Mouse (Mus musculus): ENCODE measurements at regions not wholly inside any gene's neighbourhood (a gene's known extent, or its start where the extent isn't known, plus 50 kb on each side); places are given as distances from the start of the nearest gene placed in this dataset.

DNA sequence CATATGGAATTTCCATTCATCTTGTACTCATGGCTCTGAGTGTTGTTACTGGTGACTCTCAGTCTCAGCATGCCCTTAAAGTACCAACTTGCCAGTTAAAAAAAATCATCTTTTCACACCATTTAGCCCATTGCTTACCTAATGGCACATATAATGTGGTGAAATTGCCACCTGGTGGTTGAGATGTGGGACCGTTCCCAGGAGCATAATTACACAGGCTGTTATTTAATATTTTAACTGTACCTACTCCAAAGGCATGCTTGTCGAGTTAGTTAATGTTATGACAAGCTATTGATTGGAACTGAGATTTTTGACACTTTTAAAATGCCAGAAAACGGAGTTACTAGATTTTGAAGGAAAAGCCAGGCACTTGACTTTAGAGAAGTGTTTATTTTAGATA, 530.2 kb upstream of the Sel1l start:
- TF ChIP-seq POLR2A (IDR thresholded peaks at IDR 0.05; ENCODE audit: control insufficient read depth in 1 of 2, insufficient read depth in 1 of 2, low read depth in 1 of 2, low read length in 2 of 2, poor library complexity in 1 of 2), result no peak
- TF ChIP-seq MAFK (IDR thresholded peaks at IDR 0.05; ENCODE audit: borderline replicate concordance, low read depth, low read length), result no peak
- TF ChIP-seq CHD2 (IDR thresholded peaks at IDR 0.05; ENCODE audit: low read length), result no peak
- no peak for TF ChIP-seq MEF2A (IDR thresholded peaks at IDR 0.05; ENCODE audit: extremely low read depth, insufficient replicate concordance, low read depth, low read length, poor library complexity, severe bottlenecking)
- TF ChIP-seq MAZ (IDR thresholded peaks at IDR 0.05; ENCODE audit: low read depth, low read length), result no peak
- TF ChIP-seq USF2 (IDR thresholded peaks at IDR 0.05; ENCODE audit: borderline replicate concordance in 1 of 2, insufficient read depth in 1 of 2, low read depth in 1 of 2, low read length in 2 of 2), result no peak
- DNase-seq (ENCODE audit: low read depth, low spot score), result no peak
- no peaks in the 10 kb centered on the region for H3K4me1 ChIP-seq (ENCODE audit: control insufficient read depth in 1 of 2, insufficient read depth in 2 of 2, low read length in 2 of 2)
- no peak overlapping the region for H3K9ac ChIP-seq (ENCODE audit: control insufficient read depth, low read depth, low read length, poor library complexity, severe bottlenecking)
- H3K9me3 ChIP-seq (replicated peaks; ENCODE audit: insufficient read depth, low read length), result no peaks in the 10 kb centered on the region
- H3K36me3 ChIP-seq (ENCODE audit: control insufficient read depth in 1 of 2, insufficient read depth in 2 of 2, low read length in 2 of 2), result no peaks in the 10 kb centered on the region
- no peak overlapping the region for H3K27ac ChIP-seq (ENCODE audit: control insufficient read depth, low read depth, low read length)
- H3K27me3 ChIP-seq (ENCODE audit: control insufficient read depth in 1 of 2, insufficient read depth in 2 of 2, low read length in 2 of 2), result no peaks in the 10 kb centered on the region
- H3K79me2 ChIP-seq (ENCODE audit: control insufficient read depth, insufficient read depth, low read length, poor library complexity), result no peaks in the 10 kb centered on the region
- no peak overlapping the region for H3K4me3 ChIP-seq (ENCODE audit: control insufficient read depth in 1 of 2, insufficient read depth in 1 of 2, low read depth in 2 of 2, low read length in 2 of 2)

- Histone ChIP-seq H3K27ac (ENCODE audit: control insufficient read depth, low read depth, low read length) (no peak overlapping the region), H3K79me2 (ENCODE audit: control insufficient read depth, insufficient read depth, low read length, poor library complexity) (no peaks in the 10 kb centered on the region), H3K36me3 (ENCODE audit: control insufficient read depth in 1 of 2, insufficient read depth in 2 of 2, low read length in 2 of 2) (no peaks in the 10 kb centered on the region), H3K9ac (ENCODE audit: control insufficient read depth, low read depth, low read length, poor library complexity, severe bottlenecking) (no peak overlapping the region), H3K27me3 (ENCODE audit: control insufficient read depth in 1 of 2, insufficient read depth in 2 of 2, low read length in 2 of 2) (no peaks in the 10 kb centered on the region), H3K4me1 (ENCODE audit: control insufficient read depth in 1 of 2, insufficient read depth in 2 of 2, low read length in 2 of 2) (no peaks in the 10 kb centered on the region), H3K4me3 (ENCODE audit: control insufficient read depth in 1 of 2, insufficient read depth in 1 of 2, low read depth in 2 of 2, low read length in 2 of 2) (no peak overlapping the region), H3K9me3 (replicated peaks; ENCODE audit: insufficient read depth, low read length) (no peaks in the 10 kb centered on the region)
- no peak for DNase-seq (ENCODE audit: low read depth, low spot score)
- TF ChIP-seq SMC3 (IDR thresholded peaks at IDR 0.05; ENCODE audit: low read depth, low read length), result no peak
- no peak for TF ChIP-seq CTCF (IDR thresholded peaks at IDR 0.05 in 2 of 3, conservative IDR thresholded peaks at IDR 0.05 in 1 of 3; ENCODE audit: control insufficient read depth in 1 of 3, insufficient read depth in 1 of 3, low read depth in 2 of 3, low read length in 3 of 3, poor library complexity in 1 of 3, severe bottlenecking in 1 of 3)
- no peak for TF ChIP-seq NRF1 (IDR thresholded peaks at IDR 0.05; ENCODE audit: insufficient read depth, low read depth, low read length, poor library complexity, severe bottlenecking)
- no peak for TF ChIP-seq MAZ (IDR thresholded peaks at IDR 0.05; ENCODE audit: low read depth, low read length)
- no peak for TF ChIP-seq TBP (IDR thresholded peaks at IDR 0.05; ENCODE audit: low read depth, low read length)
- no peak for TF ChIP-seq TCF12 (IDR thresholded peaks at IDR 0.05; ENCODE audit: low read depth, low read length)
- TF ChIP-seq POLR2AphosphoS2 (IDR thresholded peaks at IDR 0.05; ENCODE audit: low read length), result no peak
Observed at GRCm38 (mm10) chr12:92365926-92366325, 517.0 kb upstream of the Sel1l start.

DNA sequence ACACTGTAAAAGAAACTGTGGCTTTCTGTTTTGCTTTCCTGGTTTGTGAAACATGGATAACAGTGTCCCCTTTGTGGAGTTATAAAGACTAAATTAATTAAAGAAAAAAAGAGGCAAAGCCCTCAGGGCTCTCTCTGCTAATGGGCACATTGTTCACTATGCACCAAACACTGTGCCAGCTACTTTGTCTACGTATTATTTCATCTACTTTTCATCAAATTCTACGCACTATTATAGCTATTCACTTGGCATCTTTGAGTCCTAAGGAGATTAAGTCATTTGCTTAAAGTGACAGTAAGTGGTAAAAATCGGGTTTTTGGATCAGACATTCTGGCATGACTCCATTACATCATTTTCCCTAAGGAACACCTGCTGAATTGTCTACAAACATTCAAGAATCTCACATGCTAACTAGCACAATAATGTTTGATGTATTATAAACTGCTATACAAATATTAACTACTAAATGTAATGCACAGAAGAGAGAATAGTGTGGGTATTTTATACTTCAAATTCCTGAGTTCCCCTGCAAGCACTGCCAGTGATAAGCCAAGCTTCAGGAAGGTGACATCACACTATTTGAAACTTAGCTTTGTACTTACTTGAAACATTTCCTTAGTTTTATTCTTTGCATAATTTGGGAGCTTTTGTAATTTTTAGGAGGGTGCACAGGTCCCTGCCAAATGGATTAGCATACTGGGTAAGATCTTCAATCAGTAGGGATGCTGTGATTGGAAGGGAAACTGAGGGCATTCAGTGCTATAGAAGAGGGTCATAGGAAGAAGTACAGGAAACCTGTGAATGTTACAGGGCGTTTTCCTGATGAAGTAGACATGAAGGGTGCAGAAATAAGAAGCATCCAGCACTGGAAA, 504.7 kb upstream of the Sel1l start:
- TF ChIP-seq ZKSCAN1 (IDR thresholded peaks at IDR 0.05; ENCODE audit: low read depth, low read length) (no peak), SMC3 (IDR thresholded peaks at IDR 0.05; ENCODE audit: low read depth, low read length) (no peak), RCOR1 (IDR thresholded peaks at IDR 0.05; ENCODE audit: low read depth, low read length) (no peak), ETS1 (IDR thresholded peaks at IDR 0.05; ENCODE audit: low read depth, low read length) (no peak), POLR2A (IDR thresholded peaks at IDR 0.05; ENCODE audit: control insufficient read depth in 1 of 2, insufficient read depth in 1 of 2, low read depth in 1 of 2, low read length in 2 of 2, poor library complexity in 1 of 2) (no peak), CHD1 (IDR thresholded peaks at IDR 0.05; ENCODE audit: low read depth, low read length) (no peak), POLR2AphosphoS2 (IDR thresholded peaks at IDR 0.05; ENCODE audit: low read length) (no peak)
- Histone ChIP-seq H3K79me2 (ENCODE audit: control insufficient read depth, insufficient read depth, low read length, poor library complexity) (no peaks in the 10 kb centered on the region), H3K36me3 (ENCODE audit: control insufficient read depth in 1 of 2, insufficient read depth in 2 of 2, low read length in 2 of 2) (no peaks in the 10 kb centered on the region), H3K27me3 (ENCODE audit: control insufficient read depth in 1 of 2, insufficient read depth in 2 of 2, low read length in 2 of 2) (no peaks in the 10 kb centered on the region), H3K4me1 (ENCODE audit: control insufficient read depth in 1 of 2, insufficient read depth in 2 of 2, low read length in 2 of 2) (no peaks in the 10 kb centered on the region), H3K27ac (ENCODE audit: control insufficient read depth, low read depth, low read length) (no peak overlapping the region), H3K9ac (ENCODE audit: control insufficient read depth, low read depth, low read length, poor library complexity, severe bottlenecking) (no peak overlapping the region), H3K4me3 (ENCODE audit: control insufficient read depth in 1 of 2, insufficient read depth in 1 of 2, low read depth in 2 of 2, low read length in 2 of 2) (no peak overlapping the region), H3K9me3 (replicated peaks; ENCODE audit: insufficient read depth, low read length) (no peaks in the 10 kb centered on the region)
- no peak for DNase-seq (ENCODE audit: low read depth, low spot score)
